Mouse (Mus musculus) brain, embryonic 14.5 days (tissue): ENCODE measurements around the gene Cttnbp2.

Experiments used
- CTCF ChIP-seq: fragments of 200-500 bp; IDR thresholded peaks from 2 replicates; pipeline ENCODE4 v1.5.1; 2012; ENCODE audit warnings: inconsistent platforms, mild to moderate bottlenecking, moderate library complexity, borderline replicate concordance; ENCODE audit not compliant: insufficient read depth, insufficient read length; ENCODE audit errors: extremely low read depth
- POLR2A ChIP-seq: fragments of 200-500 bp; IDR thresholded peaks from 2 replicates; pipeline ENCODE4 v1.6.1; 2012; ENCODE audit warnings: mild to moderate bottlenecking, inconsistent platforms, borderline replicate concordance; ENCODE audit not compliant: poor library complexity, insufficient read depth, insufficient read length, severe bottlenecking; ENCODE audit errors: extremely low read depth

GRCm38 (mm10) chr6:18360955-18361354 lies 153.7 kb downstream of the Cttnbp2 start:
- TF ChIP-seq CTCF = no peak
- TF ChIP-seq POLR2A = no peak
